Mouse (Mus musculus) adrenal gland, postnatal 36 days (tissue): ENCODE measurements around the gene Gm21858. TPM values are rescaled to one million over a fixed set of nuclear protein-coding genes. Genes with fewer than 3 reads are reported as not detected.
"Not testable (repeated sequence)": the region's sequence is repeated elsewhere in the genome, so short reads cannot be mapped to it uniquely, and the experiment has no call there.

Experiments
- DNase-seq, 2 experiments: peaks; one replicate each; pipeline ENCODE4 v3.0.0; 2021; ENCODE audit warnings: mixed read lengths in 1 of 2
- long read RNA-seq, 2 experiments: library from polyadenylated mRNA; stranded (forward); transcript quantifications; one replicate each; pipeline ENCODE4 v2.0.0; 2021; ENCODE audit warnings: borderline sequencing depth in 2 of 2
- total RNA-seq, 2 experiments: library from RNA; stranded (reverse); gene quantifications; 2 replicates each; pipeline ENCODE4 v1.2.3; 2021

Gene Gm21858
- not detected for total RNA-seq
- long read RNA-seq, experiment 1, result 0 reads
- long read RNA-seq, experiment 2, result 0 reads

- DNase-seq, result not testable (repeated sequence)
Measured at GRCm38 (mm10) chrY:55731456-55731855, at the start of gene Gm21858. Gene Gm21858, plus strand, starts transcription at chrY:55731756.
